ENCODE assay signal across 8 mouse cellular contexts in the genomic region with DNA sequence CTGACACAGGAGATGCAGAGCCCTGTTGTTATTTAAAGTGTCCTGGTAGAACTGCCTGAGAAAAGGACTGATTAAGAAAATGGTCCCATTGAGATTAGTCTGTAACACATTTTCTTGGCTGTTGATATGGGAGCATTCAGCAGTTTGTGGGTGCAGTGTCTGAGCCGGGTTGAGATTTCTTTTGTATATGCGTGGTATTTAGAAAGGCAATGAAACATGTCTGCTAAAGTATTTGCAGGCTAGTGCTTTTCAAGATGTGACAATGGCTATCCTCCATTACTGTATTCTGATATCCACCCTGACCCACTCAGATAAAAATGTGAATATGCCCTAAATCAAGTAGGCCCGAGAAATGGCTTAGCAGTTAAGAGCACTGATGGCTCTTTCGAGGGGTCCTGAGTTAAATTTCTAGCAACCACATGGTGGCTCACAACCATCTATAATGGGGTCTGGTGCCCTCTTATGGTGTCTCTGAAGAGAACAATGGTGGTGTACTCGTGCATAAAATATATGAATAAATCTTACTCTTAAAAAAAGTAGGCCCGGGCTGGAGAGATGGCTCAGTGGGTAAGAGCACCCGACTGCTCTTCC. TPM values are rescaled to one million over a fixed set of nuclear protein-coding genes. Genes with fewer than 3 reads are reported as not detected.
DNase-seq lines count a peak whose midpoint lies in the region; ATAC-seq lines count a peak whose summit lies in the region.

No protein-coding gene starts in this region.

- peak overlapping the region; percentile 85 for H3K4me3 ChIP-seq in kidney, embryonic 14.5 days (ENCODE audit: low read length)
- H3K4me3 ChIP-seq in hindbrain, embryonic 11.5 days (ENCODE audit: low read depth, low read length): peak overlapping the region; percentile 88
- H3K4me3 ChIP-seq in midbrain, embryonic 15.5 days: peak overlapping the region; percentile 78

- H3K36me3 ChIP-seq in kidney, embryonic 14.5 days (ENCODE audit: control insufficient read depth, insufficient read depth, low read length): peaks cover 26% of the 10 kb centered on the region
- H3K36me3 ChIP-seq in hindbrain, embryonic 11.5 days (ENCODE audit: control insufficient read depth, insufficient read depth, low read length): peaks cover 15% of the 10 kb centered on the region
- peaks cover 15% of the 10 kb centered on the region for H3K36me3 ChIP-seq in midbrain, embryonic 15.5 days (replicated peaks)

- H3K27ac ChIP-seq in kidney, embryonic 14.5 days (ENCODE audit: low read depth, low read length): peak overlapping the region; percentile 88
- peak overlapping the region; percentile 92 for H3K27ac ChIP-seq in hindbrain, embryonic 11.5 days (ENCODE audit: low read depth, low read length)
- H3K27ac ChIP-seq in midbrain, embryonic 15.5 days: peak overlapping the region; percentile 94

- no peak for ATAC-seq in kidney, embryonic 14.5 days (ENCODE audit: low FRiP score, low TSS enrichment)
- no peak for ATAC-seq in hindbrain, embryonic 11.5 days (ENCODE audit: low FRiP score)
- ATAC-seq in midbrain, embryonic 15.5 days (replicated peaks): no peak

- no peaks in the 10 kb centered on the region for H3K9me3 ChIP-seq in kidney, embryonic 14.5 days (ENCODE audit: control insufficient read depth, low read length)
- H3K9me3 ChIP-seq in hindbrain, embryonic 11.5 days (ENCODE audit: control insufficient read depth, low read length): no peaks in the 10 kb centered on the region
- H3K9me3 ChIP-seq in midbrain, embryonic 15.5 days: no peaks in the 10 kb centered on the region

- peaks cover 22% of the 10 kb centered on the region for H3K4me1 ChIP-seq in kidney, embryonic 14.5 days (ENCODE audit: control insufficient read depth, insufficient read depth, low read length)
- H3K4me1 ChIP-seq in hindbrain, embryonic 11.5 days (replicated peaks; ENCODE audit: control insufficient read depth, insufficient read depth, low read length): peaks cover 13% of the 10 kb centered on the region
- peaks cover 39% of the 10 kb centered on the region for H3K4me1 ChIP-seq in midbrain, embryonic 15.5 days

- peak overlapping the region; percentile 81 for H3K9ac ChIP-seq in kidney, embryonic 14.5 days (ENCODE audit: low read depth, low read length)
- H3K9ac ChIP-seq in hindbrain, embryonic 11.5 days (ENCODE audit: low read depth, low read length): peak overlapping the region; percentile 98
- H3K9ac ChIP-seq in midbrain, embryonic 15.5 days: peak overlapping the region; percentile 95

- DNase-seq in kidney, postnatal 4 days: no peak
- DNase-seq in MN1 (ENCODE audit: low spot score): peak; percentile 48
- DNase-seq in hindbrain, embryonic 11.5 days (ENCODE audit: low spot score): peak; percentile 51
- no peak for DNase-seq in right cerebral cortex, postnatal 4 days
- no peak for DNase-seq in ovary, postnatal 36 days (ENCODE audit: low spot score)
- DNase-seq in layer of hippocampus, postnatal 36 days: no peak

- WGBS in kidney, embryonic 14.5 days: under 1% methylated on average over 7 of the region's 7 CpGs
- WGBS in hindbrain, embryonic 11.5 days: under 1% methylated on average over 7 of the region's 7 CpGs
- WGBS in midbrain, embryonic 15.5 days: under 1% methylated on average over 7 of the region's 7 CpGs

- no peaks in the 10 kb centered on the region for H3K27me3 ChIP-seq in kidney, embryonic 14.5 days (ENCODE audit: control insufficient read depth, insufficient read depth, low read length)
- no peaks in the 10 kb centered on the region for H3K27me3 ChIP-seq in hindbrain, embryonic 11.5 days (ENCODE audit: control insufficient read depth, insufficient read depth, low read length)
- no peaks in the 10 kb centered on the region for H3K27me3 ChIP-seq in midbrain, embryonic 15.5 days (replicated peaks)

- H3K4me2 ChIP-seq in kidney, embryonic 14.5 days (replicated peaks; ENCODE audit: low read depth, low read length): peak overlapping the region; percentile 87
- peak overlapping the region; percentile 67 for H3K4me2 ChIP-seq in hindbrain, embryonic 11.5 days (replicated peaks; ENCODE audit: low read depth, low read length)
- peak overlapping the region; percentile 61 for H3K4me2 ChIP-seq in midbrain, embryonic 15.5 days

RNA-seq across cellular contexts. Expression of gene Znfx1, which starts 1.2 kb away (rescaled TPM):
- polyA plus RNA-seq in kidney, embryonic 14.5 days (2014; fragmentation: Nextera tagmentation; extraction: Ambion mirVana): 4.3 and 10.5 TPM in 2 replicates
- polyA plus RNA-seq in hindbrain, embryonic 11.5 days (2014; fragmentation: Nextera tagmentation; extraction: Ambion mirVana): 4.9 and 6.5 TPM in 2 replicates
- polyA plus RNA-seq in midbrain, embryonic 15.5 days (2015; fragmentation: Nextera tagmentation; extraction: Ambion mirVana): 9.5 and 10.1 TPM in 2 replicates
- 10 to 100 TPM; 42.7 to 49.1 TPM for total RNA-seq in layer of hippocampus, postnatal 36 days (2021)

RNA-seq across cellular contexts. Expression of gene Ddx27, which starts 49.0 kb away (rescaled TPM):
- 43.5 and 55.8 TPM in 2 replicates for polyA plus RNA-seq in kidney, embryonic 14.5 days (2014; fragmentation: Nextera tagmentation; extraction: Ambion mirVana)
- 37.9 and 40.4 TPM in 2 replicates for polyA plus RNA-seq in hindbrain, embryonic 11.5 days (2014; fragmentation: Nextera tagmentation; extraction: Ambion mirVana)
- polyA plus RNA-seq in midbrain, embryonic 15.5 days (2015; fragmentation: Nextera tagmentation; extraction: Ambion mirVana): 38.8 and 40.7 TPM in 2 replicates
- 10 to 100 TPM; 28.6 to 34.2 TPM for total RNA-seq in layer of hippocampus, postnatal 36 days (2021)

Comparison
In these comparisons a context has a peak if more than half of its experiments do, and no peak if none do; other contexts are left out.
1. DNase-seq: peak in MN1 (single experiment) and hindbrain, embryonic 11.5 days (single experiment); none in kidney, postnatal 4 days (0 of 2), right cerebral cortex, postnatal 4 days (single experiment), ovary, postnatal 36 days (single experiment) and layer of hippocampus, postnatal 36 days (0 of 2).
2. Peak in every context shown above with its lines, with median percentiles within 50 percentile points of each other: H3K27ac ChIP-seq, H3K4me2 ChIP-seq, H3K4me3 ChIP-seq and H3K9ac ChIP-seq.